Mouse (Mus musculus) activated CD4-positive, CD25-positive, alpha-beta regulatory T cell, adult 4 months (primary cell): ENCODE results near the gene Polr2b. TPM values are rescaled to one million over a fixed set of nuclear protein-coding genes. Genes with fewer than 3 reads are reported as not detected.
A peak's percentile ranks its signal among the peaks of the same experiment; 100 is the strongest.

Experiments
- ATAC-seq: one replicate; pipeline ENCODE4 v1.8.0; 2017
- polyA plus RNA-seq, 2 experiments: library from polyadenylated mRNA; unstranded; fragments of 100-300 nt; shearing (Covaris generic); gene quantifications; one replicate each; pipeline ENCODE4 v1.2.1; 2017

Gene Polr2b
- polyA plus RNA-seq, 2 experiments from 2014 or later, result 45.0 to 49.2 TPM

- ATAC-seq, result no peak
Measured at GRCm38 (mm10) chr5:77299486-77299885, 10.5 kb upstream of the Polr2b start.

- ATAC-seq, result no peak
Measured at GRCm38 (mm10) chr5:77301296-77301903, 8.5 kb upstream of the Polr2b start.

GRCm38 (mm10) chr5:77307821-77308553 lies 2.0 kb upstream of the Polr2b start:
- ATAC-seq, result no peak

- ATAC-seq, result peak; percentile 43
Measured at GRCm38 (mm10) chr5:77309051-77309906, 668 bp upstream of the Polr2b start.

GRCm38 (mm10) chr5:77314206-77314605 lies 4.3 kb downstream of the Polr2b start:
- no peak for ATAC-seq

- no peak for ATAC-seq
Measured at GRCm38 (mm10) chr5:77314986-77315385, 5.0 kb downstream of the Polr2b start.

GRCm38 (mm10) chr5:77324936-77325335 lies 15.0 kb downstream of the Polr2b start:
- no peak for ATAC-seq

GRCm38 (mm10) chr5:77330154-77330553 lies 20.2 kb downstream of the Polr2b start:
- ATAC-seq, result peak; percentile 36

- no peak for ATAC-seq
Measured at GRCm38 (mm10) chr5:77340033-77340432, 30.1 kb downstream of the Polr2b start.

- ATAC-seq, result no peak
Measured at GRCm38 (mm10) chr5:77348901-77349300, 39.0 kb downstream of the Polr2b start.

GRCm38 (mm10) chr5:77349971-77350658 lies 40.2 kb downstream of the Polr2b start:
- no peak for ATAC-seq

GRCm38 (mm10) chr5:77351691-77352090 lies 41.7 kb downstream of the Polr2b start:
- ATAC-seq, result no peak

GRCm38 (mm10) chr5:77354361-77354787 lies 44.4 kb downstream of the Polr2b start:
- peak; percentile 69 for ATAC-seq

GRCm38 (mm10) chr5:77355307-77356265 lies 45.6 kb downstream of the Polr2b start:
- ATAC-seq, result no peak

- ATAC-seq, result peak; percentile 50
Measured at GRCm38 (mm10) chr5:77357405-77358149, 47.6 kb downstream of the Polr2b start.

GRCm38 (mm10) chr5:77358347-77358746 lies 48.4 kb downstream of the Polr2b start:
- ATAC-seq, result no peak

GRCm38 (mm10) chr5:77359971-77360370 lies 50.0 kb downstream of the Polr2b start:
- ATAC-seq, result no peak

GRCm38 (mm10) chr5:77361006-77361405 lies 51.1 kb downstream of the Polr2b start:
- ATAC-seq, result no peak

- no peak for ATAC-seq
Measured at GRCm38 (mm10) chr5:77362120-77362519, 52.2 kb downstream of the Polr2b start.

- no peak for ATAC-seq
Measured at GRCm38 (mm10) chr5:77363650-77364049, 53.7 kb downstream of the Polr2b start.
